Mouse (Mus musculus): ENCODE results near the gene Samd13. TPM values are rescaled to one million over a fixed set of nuclear protein-coding genes. Genes with fewer than 3 reads are reported as not detected.

Samd13 gene
- polyA plus RNA-seq, 1 experiment = not detected

- no peaks in the 10 kb centered on the region for H3K36me3 ChIP-seq (ENCODE audit: control insufficient read depth, insufficient read depth)
- TF ChIP-seq CEBPB (IDR thresholded peaks at IDR 0.05; ENCODE audit: insufficient read depth, poor library complexity, severe bottlenecking) (no peak), MYOD1 (IDR thresholded peaks at IDR 0.05; ENCODE audit: control insufficient read depth in 1 of 3, insufficient read length in 2 of 3, low read depth in 2 of 3) (no peak), USF1 (IDR thresholded peaks at IDR 0.05; ENCODE audit: low read depth) (no peak), REST (IDR thresholded peaks at IDR 0.05; ENCODE audit: insufficient read depth, insufficient read length) (no peak), MAX (IDR thresholded peaks at IDR 0.05; ENCODE audit: low read depth) (no peak), MYOG (IDR thresholded peaks at IDR 0.05; ENCODE audit: control insufficient read depth in 1 of 3, insufficient read depth in 1 of 3, insufficient read length in 2 of 3, low read depth in 2 of 3) (no peak), POLR2A (IDR thresholded peaks at IDR 0.05; ENCODE audit: insufficient read length, low read depth) (no peak), POLR2AphosphoS2 (IDR thresholded peaks at IDR 0.05; ENCODE audit: insufficient read length, low read depth) (no peak), TCF3 (IDR thresholded peaks at IDR 0.05; ENCODE audit: insufficient read length, low read depth) (no peak), E2F4 (IDR thresholded peaks at IDR 0.05; ENCODE audit: insufficient read depth) (no peak), SRF (IDR thresholded peaks at IDR 0.05; ENCODE audit: control insufficient read depth, insufficient read length, low read depth) (no peak), TCF12 (IDR thresholded peaks at IDR 0.05; ENCODE audit: insufficient read depth, poor library complexity, severe bottlenecking) (no peak)
- no peaks in the 10 kb centered on the region for H3K79me2 ChIP-seq (ENCODE audit: control insufficient read depth, insufficient read depth)
- H3K4me3 ChIP-seq = no peak overlapping the region
- no peak overlapping the region for H3K4me2 ChIP-seq (ENCODE audit: low read depth)
- H3K27me3 ChIP-seq (ENCODE audit: control insufficient read depth, insufficient read depth, insufficient read length) = no peaks in the 10 kb centered on the region
- no peak overlapping the region for H3ac ChIP-seq (ENCODE audit: control insufficient read depth, insufficient read length)
These were observed 63.4 kb downstream of the Samd13 start for GRCm38 (mm10) chr3:146621966-146622365.

GRCm38 (mm10) chr3:146620555-146621249 lies 64.7 kb downstream of the Samd13 start:
- Histone ChIP-seq H3ac (ENCODE audit: control insufficient read depth, insufficient read length) (no peak overlapping the region), H3K4me3 (no peak overlapping the region), H3K79me2 (ENCODE audit: control insufficient read depth, insufficient read depth) (no peaks in the 10 kb centered on the region), H3K36me3 (ENCODE audit: control insufficient read depth, insufficient read depth) (no peaks in the 10 kb centered on the region), H3K27me3 (ENCODE audit: control insufficient read depth, insufficient read depth, insufficient read length) (no peaks in the 10 kb centered on the region), H3K4me2 (ENCODE audit: low read depth) (no peak overlapping the region)
- TF ChIP-seq MYOD1 (IDR thresholded peaks at IDR 0.05; ENCODE audit: control insufficient read depth in 1 of 3, insufficient read length in 2 of 3, low read depth in 2 of 3) = no peak
- no peak for TF ChIP-seq REST (IDR thresholded peaks at IDR 0.05; ENCODE audit: insufficient read depth, insufficient read length)
- no peak for TF ChIP-seq SRF (IDR thresholded peaks at IDR 0.05; ENCODE audit: control insufficient read depth, insufficient read length, low read depth)
- TF ChIP-seq CEBPB (IDR thresholded peaks at IDR 0.05; ENCODE audit: insufficient read depth, poor library complexity, severe bottlenecking) = no peak
- no peak for TF ChIP-seq USF1 (IDR thresholded peaks at IDR 0.05; ENCODE audit: low read depth)
- no peak for TF ChIP-seq TCF3 (IDR thresholded peaks at IDR 0.05; ENCODE audit: insufficient read length, low read depth)
- TF ChIP-seq E2F4 (IDR thresholded peaks at IDR 0.05; ENCODE audit: insufficient read depth) = no peak
- no peak for TF ChIP-seq POLR2A (IDR thresholded peaks at IDR 0.05; ENCODE audit: insufficient read length, low read depth)
- no peak for TF ChIP-seq TCF12 (IDR thresholded peaks at IDR 0.05; ENCODE audit: insufficient read depth, poor library complexity, severe bottlenecking)
- TF ChIP-seq MAX (IDR thresholded peaks at IDR 0.05; ENCODE audit: low read depth) = no peak
- TF ChIP-seq POLR2AphosphoS2 (IDR thresholded peaks at IDR 0.05; ENCODE audit: insufficient read length, low read depth) = no peak
- TF ChIP-seq MYOG (IDR thresholded peaks at IDR 0.05; ENCODE audit: control insufficient read depth in 1 of 3, insufficient read depth in 1 of 3, insufficient read length in 2 of 3, low read depth in 2 of 3) = no peak

GRCm38 (mm10) chr3:146620101-146620500 lies 65.3 kb downstream of the Samd13 start:
- H3ac ChIP-seq (ENCODE audit: control insufficient read depth, insufficient read length) = no peak overlapping the region
- no peaks in the 10 kb centered on the region for H3K36me3 ChIP-seq (ENCODE audit: control insufficient read depth, insufficient read depth)
- no peaks in the 10 kb centered on the region for H3K27me3 ChIP-seq (ENCODE audit: control insufficient read depth, insufficient read depth, insufficient read length)
- no peak overlapping the region for H3K4me2 ChIP-seq (ENCODE audit: low read depth)
- no peaks in the 10 kb centered on the region for H3K79me2 ChIP-seq (ENCODE audit: control insufficient read depth, insufficient read depth)
- no peak overlapping the region for H3K4me3 ChIP-seq
- no peak for TF ChIP-seq MYOD1 (IDR thresholded peaks at IDR 0.05; ENCODE audit: control insufficient read depth in 1 of 3, insufficient read length in 2 of 3, low read depth in 2 of 3)

- H3K4me2 ChIP-seq (ENCODE audit: low read depth) = no peak overlapping the region
- no peaks in the 10 kb centered on the region for H3K79me2 ChIP-seq (ENCODE audit: control insufficient read depth, insufficient read depth)
- no peak overlapping the region for H3K4me3 ChIP-seq
- no peaks in the 10 kb centered on the region for H3K27me3 ChIP-seq (ENCODE audit: control insufficient read depth, insufficient read depth, insufficient read length)
- H3ac ChIP-seq (ENCODE audit: control insufficient read depth, insufficient read length) = no peak overlapping the region
- H3K36me3 ChIP-seq (ENCODE audit: control insufficient read depth, insufficient read depth) = no peaks in the 10 kb centered on the region
- TF ChIP-seq TCF12 (IDR thresholded peaks at IDR 0.05; ENCODE audit: insufficient read depth, poor library complexity, severe bottlenecking) (no peak), USF1 (IDR thresholded peaks at IDR 0.05; ENCODE audit: low read depth) (no peak), POLR2AphosphoS2 (IDR thresholded peaks at IDR 0.05; ENCODE audit: insufficient read length, low read depth) (no peak), CEBPB (IDR thresholded peaks at IDR 0.05; ENCODE audit: insufficient read depth, poor library complexity, severe bottlenecking) (no peak), E2F4 (IDR thresholded peaks at IDR 0.05; ENCODE audit: insufficient read depth) (no peak)
These were observed 67.0 kb downstream of the Samd13 start for GRCm38 (mm10) chr3:146618357-146618756.

GRCm38 (mm10) chr3:146617946-146618345 lies 67.4 kb downstream of the Samd13 start:
- no peak for TF ChIP-seq TCF3 (IDR thresholded peaks at IDR 0.05; ENCODE audit: insufficient read length, low read depth)
- TF ChIP-seq CEBPB (IDR thresholded peaks at IDR 0.05; ENCODE audit: insufficient read depth, poor library complexity, severe bottlenecking) = no peak
- no peak for TF ChIP-seq E2F4 (IDR thresholded peaks at IDR 0.05; ENCODE audit: insufficient read depth)
- TF ChIP-seq MYOD1 (IDR thresholded peaks at IDR 0.05; ENCODE audit: control insufficient read depth in 1 of 3, insufficient read length in 2 of 3, low read depth in 2 of 3) = no peak
- no peak for TF ChIP-seq USF1 (IDR thresholded peaks at IDR 0.05; ENCODE audit: low read depth)
- TF ChIP-seq MYOG (IDR thresholded peaks at IDR 0.05; ENCODE audit: control insufficient read depth in 1 of 3, insufficient read depth in 1 of 3, insufficient read length in 2 of 3, low read depth in 2 of 3) = no peak
- TF ChIP-seq SRF (IDR thresholded peaks at IDR 0.05; ENCODE audit: control insufficient read depth, insufficient read length, low read depth) = no peak
- TF ChIP-seq POLR2A (IDR thresholded peaks at IDR 0.05; ENCODE audit: insufficient read length, low read depth) = no peak
- TF ChIP-seq MAX (IDR thresholded peaks at IDR 0.05; ENCODE audit: low read depth) = no peak
- TF ChIP-seq TCF12 (IDR thresholded peaks at IDR 0.05; ENCODE audit: insufficient read depth, poor library complexity, severe bottlenecking) = no peak
- no peak for TF ChIP-seq REST (IDR thresholded peaks at IDR 0.05; ENCODE audit: insufficient read depth, insufficient read length)
- no peak overlapping the region for H3ac ChIP-seq (ENCODE audit: control insufficient read depth, insufficient read length)
- H3K27me3 ChIP-seq (ENCODE audit: control insufficient read depth, insufficient read depth, insufficient read length) = no peaks in the 10 kb centered on the region
- no peaks in the 10 kb centered on the region for H3K36me3 ChIP-seq (ENCODE audit: control insufficient read depth, insufficient read depth)
- no peak overlapping the region for H3K4me3 ChIP-seq
- H3K4me2 ChIP-seq (ENCODE audit: low read depth) = no peak overlapping the region
- no peaks in the 10 kb centered on the region for H3K79me2 ChIP-seq (ENCODE audit: control insufficient read depth, insufficient read depth)

Measured in myocyte (in vitro differentiated cells).